Mouse (Mus musculus): Measurements from ENCODE around the gene Mypop. TPM values are rescaled to one million over a fixed set of nuclear protein-coding genes. Genes with fewer than 3 reads are reported as not detected.

Mypop gene
- total RNA-seq, 2 experiments from 2014 or later: 50.4 to 53.3 TPM

DNA sequence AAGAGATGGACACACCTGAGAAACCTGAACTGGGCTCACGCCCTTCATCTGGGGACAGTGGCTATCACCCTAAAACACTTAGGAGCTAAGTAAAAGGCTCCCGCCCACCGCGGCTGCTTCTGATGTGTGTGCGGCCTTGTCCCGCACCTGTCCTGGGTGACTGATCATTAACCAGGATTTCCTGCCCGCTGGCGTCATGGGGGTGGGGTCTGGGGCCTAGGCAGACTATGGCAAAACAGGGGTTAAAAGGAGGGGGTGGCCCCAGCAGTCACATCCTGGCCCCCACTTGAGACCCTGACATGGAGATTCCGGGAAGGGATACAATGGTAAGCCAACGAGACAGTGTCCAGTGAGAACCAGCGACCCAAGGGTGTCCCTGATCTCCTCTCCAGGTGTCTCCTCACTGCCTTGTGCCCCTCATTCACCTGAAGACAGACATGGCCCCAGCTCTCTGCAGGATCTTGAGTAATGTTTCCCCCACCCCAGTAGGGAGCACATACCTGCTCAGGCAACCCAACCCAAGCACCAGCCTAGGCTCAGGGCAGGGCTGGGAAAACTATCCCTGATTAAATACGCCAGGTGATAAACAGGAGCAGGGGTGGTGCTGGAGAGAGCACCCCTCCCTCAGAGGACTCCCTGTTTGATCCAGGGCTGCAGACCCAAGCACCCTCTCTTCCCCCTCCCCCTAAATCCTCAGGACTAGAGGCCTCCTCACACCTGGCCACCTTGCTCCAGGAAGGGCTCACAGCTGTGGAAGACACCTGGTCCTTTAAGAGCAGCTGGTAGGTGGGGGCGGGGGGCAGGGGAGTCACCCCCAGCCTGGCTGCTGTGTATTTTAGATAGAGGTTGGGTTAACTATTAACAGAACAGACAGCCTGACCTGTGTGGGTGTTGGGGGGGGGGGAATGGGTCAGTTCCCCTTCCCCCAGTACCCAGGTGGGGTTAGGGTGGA lies 16.3 kb downstream of the Mypop start:
- no peak for DNase-seq (ENCODE audit: low spot score in 2 of 2)
- intact Hi-C loops (cut with DNase I): loop anchor here (2.0 kb wide), 1 partner anchor 15 kb away; the partner anchor contains the start of gene Foxa3

DNA sequence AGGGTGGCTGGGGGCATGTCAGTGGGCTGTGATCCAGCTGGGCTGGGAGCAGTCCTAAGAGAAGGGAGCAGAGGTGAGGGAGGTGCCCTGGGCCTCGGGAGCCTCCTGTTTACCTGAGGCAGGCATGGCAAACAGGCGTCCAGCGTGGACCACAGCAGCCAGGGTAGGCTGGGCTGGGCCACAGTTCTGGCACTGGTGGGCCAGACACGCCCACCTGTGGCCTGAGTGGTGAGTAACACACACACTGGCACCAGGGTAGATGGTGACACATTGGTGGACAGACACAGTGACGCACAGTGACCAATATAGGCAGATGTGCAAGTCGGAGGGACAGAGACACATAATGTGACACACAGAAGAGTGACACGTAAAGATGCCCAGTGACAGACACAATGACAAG lies 19.5 kb downstream of the Mypop start:
- no peak for DNase-seq (ENCODE audit: low spot score in 2 of 2)
- intact Hi-C loops (cut with DNase I): no loop called here

DNA sequence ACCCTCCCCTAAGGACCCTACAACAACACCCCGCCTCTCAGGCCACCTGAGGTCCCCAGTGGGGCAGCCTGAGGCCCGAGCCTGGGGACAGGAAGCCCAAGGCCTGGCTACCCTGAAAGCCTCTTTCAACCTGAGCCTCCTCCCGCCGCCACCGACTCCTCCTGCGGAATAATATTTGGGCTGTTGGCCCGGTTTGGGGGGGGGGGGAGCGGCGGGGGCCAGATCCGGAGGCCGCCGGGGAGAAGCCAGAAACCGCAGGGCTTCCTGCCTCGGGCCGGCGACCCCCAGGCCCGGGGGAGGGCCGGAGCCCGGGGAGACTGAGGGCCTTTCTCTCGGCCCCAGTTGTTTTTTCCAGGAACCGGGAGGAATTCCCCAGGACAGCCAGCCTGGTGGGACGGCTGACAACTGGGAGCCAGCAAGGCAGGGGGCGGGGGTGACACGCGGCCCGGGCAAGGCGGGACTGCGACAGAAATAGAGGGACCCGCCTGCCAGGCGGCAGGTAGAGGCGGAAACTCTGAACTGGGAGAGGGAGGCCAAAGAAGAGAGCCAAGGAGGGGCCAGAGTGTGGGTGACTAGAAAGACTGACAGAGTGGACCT lies 21.1 kb downstream of the Mypop start:
- no peak for DNase-seq (ENCODE audit: low spot score in 2 of 2)
- intact Hi-C loops (cut with DNase I): no loop called here

DNA sequence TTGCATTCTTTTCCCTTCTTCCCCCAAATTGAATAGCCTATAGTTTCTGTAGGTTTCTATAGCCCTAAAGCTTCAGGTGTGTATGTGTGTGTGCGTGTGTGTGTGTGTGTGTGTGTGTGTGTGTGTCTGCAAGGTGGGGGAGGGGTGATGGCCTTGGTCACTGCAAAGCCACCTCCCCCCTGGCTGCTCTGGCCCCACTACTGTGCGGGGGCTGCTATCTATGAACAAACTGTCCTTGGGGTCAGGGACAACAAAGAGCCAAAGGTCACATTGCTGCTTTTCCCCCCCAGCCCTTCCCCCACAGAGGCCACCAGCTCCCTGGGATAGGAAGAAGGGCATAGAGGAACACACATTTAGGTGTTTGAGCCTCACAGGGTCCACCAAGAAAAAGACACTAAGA lies 21.8 kb downstream of the Mypop start:
- intact Hi-C loops (cut with DNase I): no loop called here
- DNase-seq (ENCODE audit: low spot score in 2 of 2): no peak

DNA sequence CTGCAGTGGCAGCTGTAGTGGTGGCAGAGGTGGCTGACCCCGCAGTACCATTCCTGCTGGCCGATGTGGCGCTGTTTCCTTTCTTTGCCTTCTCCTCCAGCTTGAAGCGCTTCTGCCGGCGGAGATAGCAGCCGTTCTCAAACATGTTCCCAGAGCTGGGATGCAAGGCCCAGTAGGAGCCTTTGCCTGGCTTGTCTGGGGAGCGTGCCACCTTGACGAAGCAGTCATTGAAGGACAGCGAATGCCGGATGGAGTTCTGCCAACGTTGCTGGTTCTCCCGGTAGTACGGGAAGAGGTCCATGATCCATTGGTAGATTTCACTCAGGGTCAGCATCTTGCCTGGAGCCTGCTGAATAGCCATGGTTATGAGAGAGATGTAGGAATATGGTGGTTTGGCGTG lies 23.4 kb downstream of the Mypop start:
- intact Hi-C loops (cut with DNase I): no loop called here
- no peak for DNase-seq (ENCODE audit: low spot score in 2 of 2)

DNA sequence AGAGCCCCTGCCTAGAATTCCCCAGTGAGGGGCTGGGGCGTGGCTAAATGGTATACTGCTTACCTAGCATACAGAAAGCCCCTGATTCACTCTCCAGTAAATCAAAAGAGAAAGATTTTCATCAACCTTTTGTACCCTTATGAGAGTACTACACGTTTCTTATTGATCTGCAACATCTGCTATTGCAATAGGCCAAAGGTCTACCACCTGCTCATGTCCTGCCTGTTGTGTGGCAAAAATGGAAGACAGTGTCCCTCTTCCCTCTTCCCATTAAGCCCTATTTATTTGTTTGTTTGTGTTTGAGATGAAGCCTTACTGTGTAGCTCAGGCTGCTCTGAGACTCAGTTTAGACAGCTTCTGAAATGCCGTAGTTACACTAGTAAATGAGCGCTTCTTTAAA lies 25.0 kb downstream of the Mypop start:
- DNase-seq (ENCODE audit: low spot score in 2 of 2): no peak
- intact Hi-C loops (cut with DNase I): no loop called here

DNA sequence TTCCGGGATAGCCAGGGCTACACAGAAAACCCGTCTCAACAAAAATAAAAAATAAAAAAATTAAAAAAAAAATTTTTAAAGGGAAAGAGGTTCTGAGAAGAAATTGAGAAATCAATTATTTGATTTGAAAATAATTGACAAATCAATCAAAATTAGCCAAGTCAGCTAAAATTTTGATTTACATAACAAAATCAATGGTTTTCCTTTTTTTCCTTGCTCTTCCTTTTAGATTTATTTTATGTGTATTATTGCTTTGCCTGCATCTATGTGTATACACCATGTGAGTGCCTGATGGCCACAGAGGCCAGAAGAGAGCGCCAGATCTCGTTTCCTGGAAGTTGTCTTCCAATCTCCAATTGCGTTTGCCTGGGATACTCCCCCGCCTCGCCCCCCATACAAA lies 26.9 kb downstream of the Mypop start:
- intact Hi-C loops (cut with DNase I): no loop called here
- DNase-seq (ENCODE audit: low spot score in 2 of 2): no peak

DNA sequence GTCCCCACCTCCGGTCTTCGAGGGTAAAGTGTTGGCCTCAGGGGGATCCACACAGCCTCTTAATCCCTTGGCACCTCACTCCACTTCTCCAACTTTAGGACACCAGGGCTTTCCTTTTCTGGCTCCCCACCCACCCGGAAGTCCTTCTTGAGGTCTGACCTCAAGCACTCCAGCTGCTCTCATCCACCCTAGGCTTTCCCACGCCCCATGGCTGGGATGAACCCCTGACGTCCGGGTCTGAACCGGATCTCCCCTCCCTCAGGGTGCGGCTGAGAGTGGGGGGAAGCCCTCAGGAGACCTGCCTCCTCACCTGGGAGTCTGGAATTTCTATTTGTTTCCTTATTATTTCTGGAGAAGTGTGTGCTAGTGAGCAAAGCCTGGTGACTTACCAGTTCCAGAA lies 30.0 kb downstream of the Mypop start:
- no peak for DNase-seq (ENCODE audit: low spot score in 2 of 2)
- intact Hi-C loops (cut with DNase I): no loop called here

DNA sequence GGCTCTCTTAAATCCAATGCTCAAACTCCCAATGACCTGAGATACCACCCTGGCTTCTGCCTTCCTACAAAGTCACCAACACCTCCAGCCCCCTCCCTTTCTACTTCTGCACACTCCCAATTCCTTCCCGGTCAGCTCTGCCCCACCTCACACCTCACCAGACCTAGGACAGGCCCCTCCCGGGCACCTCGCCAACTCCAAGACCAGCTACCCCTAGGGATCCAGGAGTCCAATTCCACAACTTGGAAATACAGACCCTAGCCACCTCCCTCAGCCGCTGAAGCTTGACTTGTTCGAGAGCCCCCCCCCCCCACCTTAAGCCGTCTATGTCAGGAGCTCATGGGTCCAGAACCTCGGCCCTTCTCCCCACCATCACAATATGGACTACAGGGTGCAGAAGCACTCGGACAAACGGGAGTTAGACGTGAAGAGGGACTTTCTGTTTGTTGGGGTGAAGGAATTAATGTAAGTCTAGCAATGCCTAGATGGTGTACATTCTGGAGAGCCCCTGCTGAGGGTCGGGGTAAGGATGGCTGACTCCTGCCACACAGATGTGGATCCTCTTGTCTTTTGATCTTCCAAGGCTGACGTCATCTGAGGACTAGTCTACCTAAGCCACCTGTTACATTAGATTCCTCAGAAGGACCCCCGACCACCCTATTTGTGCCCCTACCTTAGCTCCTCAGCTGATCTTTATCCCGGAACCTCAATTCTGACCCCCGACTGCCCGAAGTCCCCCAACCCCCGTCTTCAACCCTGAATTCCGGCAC lies 31.3 kb downstream of the Mypop start:
- no peak for DNase-seq (ENCODE audit: low spot score in 2 of 2)
- intact Hi-C loops (cut with DNase I): loop anchor here (2.0 kb wide), 1 partner anchor 16 kb away; no protein-coding TSS in a partner anchor

DNA sequence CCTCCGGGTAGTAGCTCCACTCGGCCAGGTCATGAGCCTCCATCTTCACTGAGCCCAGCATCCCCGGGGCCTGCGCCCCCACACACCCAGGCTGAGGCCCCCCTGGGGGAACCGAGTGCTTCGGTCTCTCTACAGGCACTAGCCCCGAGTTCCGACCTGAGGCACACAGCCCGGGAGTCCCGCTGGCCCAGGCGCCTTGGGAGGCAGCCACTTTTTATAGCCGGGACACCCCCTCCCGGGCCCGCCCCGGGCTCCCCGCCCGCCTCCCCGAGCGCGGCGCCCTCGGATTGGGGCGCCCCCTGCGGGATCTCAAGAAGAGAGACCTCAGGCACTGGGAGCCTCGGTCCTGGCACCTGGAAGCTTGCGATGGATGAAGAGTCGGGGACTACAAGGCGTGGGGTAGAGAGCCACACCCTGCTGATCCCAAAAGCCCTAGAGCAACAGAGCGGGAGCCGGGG lies 32.3 kb downstream of the Mypop start, which contains the start of gene Foxa3:
TSS of gene Foxa3 (minus strand) at position 182 of the 458 bp plus-strand sequence.
- intact Hi-C loops (cut with DNase I): loop anchor here (2.0 kb wide), 1 partner anchor 17 kb away; no protein-coding TSS in a partner anchor

DNA sequence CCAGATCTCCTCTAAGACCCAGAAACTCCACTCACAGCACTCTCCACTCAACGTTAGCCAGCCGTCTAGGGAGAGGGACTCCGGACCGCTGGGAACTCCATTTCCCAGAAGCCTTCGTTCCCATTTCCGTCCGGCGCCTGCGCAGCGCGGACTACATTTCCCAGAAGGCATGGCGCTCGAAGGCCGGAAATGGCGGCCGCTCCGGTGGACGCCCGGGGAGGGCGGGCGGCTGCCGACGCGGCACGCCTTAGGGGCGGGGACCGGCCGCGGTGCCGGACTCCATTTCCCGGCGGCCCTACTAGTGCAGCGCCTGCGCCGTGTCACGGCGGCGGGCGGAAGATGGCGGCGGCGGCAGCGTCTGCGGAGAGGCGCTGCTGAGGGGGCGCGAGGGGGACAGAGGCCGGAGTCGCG lies 33.1 kb downstream of the Mypop start, which contains the start of gene Sympk:
TSS of gene Sympk (plus strand) at position 282 of the 411 bp plus-strand sequence.
- intact Hi-C loops (cut with DNase I): no loop called here
- peak; percentile 95 to 97 for DNase-seq (ENCODE audit: low spot score in 2 of 2)

More for the DNA sequence above, 32.3 kb downstream of the Mypop start, which contains the start of gene Foxa3:
- DNase-seq (ENCODE audit: low spot score in 2 of 2): no peak

DNA sequence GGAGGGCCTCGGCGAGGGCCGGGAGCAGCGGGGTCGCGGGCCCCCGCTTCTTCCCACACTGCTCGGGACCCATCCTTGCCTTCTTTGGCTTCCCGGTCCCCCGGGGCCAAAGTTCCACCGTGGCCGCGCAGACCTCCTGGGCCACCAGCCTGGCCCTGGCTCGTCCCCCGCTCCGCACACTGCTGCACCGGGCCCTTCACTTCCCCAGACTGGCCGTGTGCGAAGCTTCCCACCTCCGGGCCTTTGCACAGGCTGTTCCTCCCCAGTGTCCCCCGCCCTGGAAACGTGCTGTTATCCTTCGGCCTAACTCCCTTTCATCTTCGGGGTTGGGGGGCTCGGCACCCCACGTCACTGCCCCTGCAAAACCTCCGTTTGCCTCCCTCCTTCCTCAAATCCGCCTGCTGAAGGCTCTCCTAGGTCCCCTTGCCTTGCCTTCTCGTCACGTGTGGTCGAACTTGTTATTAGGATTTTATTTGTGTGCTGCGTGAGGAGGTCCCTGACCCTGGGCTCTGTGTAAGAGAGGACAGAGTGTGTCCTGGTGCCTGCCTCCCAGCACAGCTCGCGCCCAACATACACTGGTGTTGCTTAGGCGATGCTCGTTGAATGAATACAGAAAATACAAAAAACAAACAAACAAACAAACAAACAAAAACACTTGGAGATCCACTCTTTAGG lies 33.7 kb downstream of the Mypop start:
- peak in 1 of 2 experiments; percentile 19 for DNase-seq (ENCODE audit: low spot score in 2 of 2)
- intact Hi-C loops (cut with DNase I): no loop called here

DNA sequence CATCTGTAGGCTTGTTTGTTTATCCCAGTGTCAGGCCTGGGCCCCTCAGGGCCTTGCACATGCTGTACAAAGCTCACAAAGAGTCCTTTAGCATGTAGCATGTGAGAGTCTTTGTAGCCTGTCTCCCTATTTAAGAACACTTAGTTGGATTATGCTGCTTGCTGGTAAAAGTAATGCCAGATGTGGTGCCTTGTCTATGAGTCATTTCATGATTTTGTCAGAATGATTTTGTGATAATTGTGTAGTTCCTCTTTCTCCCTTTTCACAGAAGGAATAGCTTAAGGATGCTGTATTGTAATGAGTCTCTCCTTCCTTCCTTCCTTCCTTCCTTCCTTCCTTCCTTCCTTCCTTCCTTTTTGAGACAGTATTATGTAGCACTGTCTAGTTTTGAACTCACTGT lies 37.0 kb downstream of the Mypop start:
- DNase-seq (ENCODE audit: low spot score in 2 of 2): no peak
- intact Hi-C loops (cut with DNase I): no loop called here

DNA sequence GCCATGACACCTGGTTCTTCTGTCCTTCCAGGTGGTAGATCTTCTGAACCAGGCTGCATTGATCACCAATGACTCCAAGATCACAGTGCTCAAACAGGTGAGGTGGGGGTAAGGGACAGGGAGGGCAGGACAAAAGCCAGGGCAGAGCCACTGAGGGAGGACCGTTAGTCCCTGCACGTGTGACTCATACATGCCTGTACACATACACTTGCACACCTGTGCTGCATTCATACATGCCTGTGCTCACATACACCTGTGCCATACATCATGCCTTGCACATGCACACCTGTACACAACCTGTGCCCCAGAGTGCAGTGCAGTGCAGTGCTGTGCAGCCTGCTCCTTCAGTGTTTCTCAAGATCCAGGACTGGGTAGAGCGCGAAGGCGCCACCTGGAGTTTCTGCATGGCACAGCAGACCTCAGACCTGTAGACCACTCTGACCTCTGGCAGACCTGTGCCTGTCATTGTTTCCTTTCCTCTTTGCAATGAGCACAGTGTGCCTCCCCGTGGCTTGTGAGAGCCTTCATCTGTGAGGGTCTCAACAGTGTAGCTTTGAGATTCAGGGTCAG lies 38.1 kb downstream of the Mypop start:
- intact Hi-C loops (cut with DNase I): no loop called here
- DNase-seq (ENCODE audit: low spot score in 2 of 2): peak in 1 of 2 experiments; percentile 42

DNA sequence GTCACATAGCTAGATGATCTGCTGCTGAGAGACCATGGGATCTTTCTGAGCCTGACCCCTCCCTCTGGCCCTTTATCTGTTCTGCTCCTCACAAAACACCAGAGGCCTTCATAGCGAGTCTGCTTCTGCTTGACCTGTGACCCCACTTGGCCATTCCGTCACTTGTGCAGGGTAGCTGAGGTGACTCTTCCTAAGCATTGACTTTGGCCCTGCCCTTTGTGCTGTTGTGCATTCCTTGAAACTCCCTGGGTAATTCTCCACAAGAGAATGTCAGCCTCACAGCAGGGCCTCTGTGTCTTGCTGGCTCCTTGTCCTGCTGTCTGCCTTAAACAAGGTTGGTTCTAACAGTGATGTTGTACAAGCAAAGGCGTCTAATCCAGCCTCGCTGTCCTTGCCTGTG lies 40.6 kb downstream of the Mypop start:
- intact Hi-C loops (cut with DNase I): no loop called here
- DNase-seq (ENCODE audit: low spot score in 2 of 2): no peak

DNA sequence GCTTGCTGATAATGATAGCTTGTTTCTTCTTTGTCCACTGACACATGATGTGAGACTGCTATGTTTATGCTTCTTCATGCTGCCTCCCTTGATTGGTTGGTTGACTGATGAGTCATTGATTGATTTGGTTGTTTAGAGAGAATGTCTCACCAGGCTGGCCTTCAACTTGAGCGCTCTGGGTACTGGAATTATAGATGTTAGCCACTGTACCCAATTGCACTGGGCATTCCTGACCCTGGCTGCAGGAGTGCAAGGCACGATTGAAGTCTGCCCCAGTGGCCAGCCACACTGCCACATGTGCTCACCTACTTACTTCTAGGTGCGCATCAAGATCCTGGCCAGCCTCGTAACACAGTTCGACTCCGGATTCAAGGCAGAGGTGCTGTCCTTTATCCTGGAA lies 53.6 kb downstream of the Mypop start:
- intact Hi-C loops (cut with DNase I): no loop called here
- no peak for DNase-seq (ENCODE audit: low spot score in 2 of 2)

DNA sequence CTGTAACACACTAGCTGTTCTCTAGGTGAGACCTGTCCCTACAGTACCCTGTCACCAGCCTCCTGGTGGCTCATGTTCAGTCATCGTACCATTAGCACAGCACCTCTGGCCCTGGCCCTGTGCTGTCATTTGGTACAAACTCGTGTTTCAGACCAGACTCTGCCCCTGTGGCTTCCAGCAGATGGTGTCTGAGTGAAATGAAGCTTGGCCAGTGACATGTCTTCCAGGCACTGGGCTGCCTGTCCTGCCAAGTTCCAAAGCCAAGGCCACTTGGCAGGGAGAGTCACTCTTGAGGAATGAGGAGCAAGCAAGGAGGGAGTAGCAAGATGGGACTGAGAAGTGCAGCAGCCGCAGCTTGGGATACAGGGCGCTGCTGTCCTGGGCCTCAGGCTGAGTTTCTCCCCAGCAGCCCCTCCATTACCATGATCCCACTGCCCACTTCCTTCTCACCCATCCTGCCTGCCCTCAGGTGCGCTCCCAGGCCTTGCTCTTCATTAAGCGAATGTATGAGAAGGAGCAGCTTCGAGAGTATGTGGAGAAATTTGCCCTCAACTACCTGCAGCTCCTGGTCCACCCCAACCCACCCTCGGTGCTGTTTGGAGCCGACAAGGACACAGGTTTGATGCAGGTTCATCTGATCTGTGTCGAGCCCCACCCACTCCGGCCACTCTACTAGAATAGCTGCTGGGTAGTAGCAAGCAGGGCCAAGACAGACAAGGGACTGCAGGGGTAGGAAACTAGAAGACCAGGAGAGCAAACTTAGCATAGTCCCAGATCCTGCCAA lies 55.4 kb downstream of the Mypop start:
- intact Hi-C loops (cut with DNase I): no loop called here

DNA sequence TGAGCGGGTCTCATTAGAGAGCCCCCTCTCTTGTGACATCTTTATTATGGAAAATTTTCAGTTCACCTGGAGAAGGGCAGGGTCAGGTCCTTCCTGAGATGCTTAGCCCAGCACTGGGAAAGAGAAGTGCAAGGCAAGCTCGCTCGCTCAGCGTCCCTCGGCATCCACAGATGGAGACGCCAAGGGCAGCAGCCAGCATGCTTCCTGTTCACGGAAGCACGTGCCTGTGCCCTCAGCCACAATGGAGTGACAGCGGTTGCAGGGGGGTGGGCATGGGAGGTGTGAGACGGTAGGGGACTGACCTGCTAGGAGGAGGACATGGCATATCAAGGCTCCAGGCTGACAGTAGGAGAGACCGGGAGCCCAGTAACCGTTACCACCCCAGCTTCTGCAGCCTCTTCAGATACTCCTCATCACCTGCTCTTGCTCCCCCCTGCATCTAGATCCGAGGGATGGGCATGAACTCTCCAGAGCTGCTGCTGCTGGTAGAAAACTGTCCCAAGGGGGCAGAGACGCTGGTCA lies 57.0 kb downstream of the Mypop start:
- intact Hi-C loops (cut with DNase I): no loop called here
- DNase-seq (ENCODE audit: low spot score in 2 of 2): no peak

More for the DNA sequence above, 55.4 kb downstream of the Mypop start:
- DNase-seq (ENCODE audit: low spot score in 2 of 2): no peak
